Mouse (Mus musculus): ENCODE results near the gene Pip4k2a. TPM values are rescaled to one million over a fixed set of nuclear protein-coding genes. Genes with fewer than 3 reads are reported as not detected.
A peak's percentile ranks its signal among the peaks of the same experiment; 100 is the strongest.
"Not testable (repeated sequence)": the region's sequence is repeated elsewhere in the genome, so short reads cannot be mapped to it uniquely, and the experiment has no call there.

Gene Pip4k2a
- 10.7 and 12.0 TPM in 2 replicates for polyA plus RNA-seq (2016; fragmentation: Nextera tagmentation; extraction: Ambion mirVana)

DNA sequence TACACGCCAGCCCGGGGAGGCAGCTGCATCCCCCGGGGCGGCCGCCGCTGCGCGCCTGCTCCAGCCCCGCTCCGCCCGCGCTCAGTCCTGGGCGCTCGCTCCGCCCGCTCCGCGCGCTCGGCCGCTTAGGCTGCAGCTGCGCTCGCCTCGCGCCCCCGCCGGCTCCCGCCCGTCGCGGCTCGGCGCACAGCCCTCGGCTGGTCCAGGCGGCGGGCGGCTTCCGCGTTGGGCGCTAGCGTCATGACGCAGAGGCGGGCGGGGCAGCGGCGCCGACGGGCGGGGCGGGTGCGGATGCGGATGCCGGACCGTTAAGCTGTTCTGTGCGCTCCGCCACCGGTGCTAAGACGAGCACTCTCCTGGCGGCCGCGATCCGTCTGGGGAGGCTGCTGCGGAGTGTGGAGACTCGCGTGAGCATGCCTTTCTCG, at the start of gene Pip4k2a, which contains the start of gene 4930426L09Rik:
Gene Pip4k2a (minus strand): TSS at position 73 of the 425 bp plus-strand sequence.
Gene 4930426L09Rik (plus strand): TSS at position 290 of the 425 bp plus-strand sequence.
- peak; percentile 97 for ATAC-seq (ENCODE audit: low FRiP score, low read depth)
- H3K4me3 ChIP-seq, result peak within 1 kb of the TSS; percentile 77

DNA sequence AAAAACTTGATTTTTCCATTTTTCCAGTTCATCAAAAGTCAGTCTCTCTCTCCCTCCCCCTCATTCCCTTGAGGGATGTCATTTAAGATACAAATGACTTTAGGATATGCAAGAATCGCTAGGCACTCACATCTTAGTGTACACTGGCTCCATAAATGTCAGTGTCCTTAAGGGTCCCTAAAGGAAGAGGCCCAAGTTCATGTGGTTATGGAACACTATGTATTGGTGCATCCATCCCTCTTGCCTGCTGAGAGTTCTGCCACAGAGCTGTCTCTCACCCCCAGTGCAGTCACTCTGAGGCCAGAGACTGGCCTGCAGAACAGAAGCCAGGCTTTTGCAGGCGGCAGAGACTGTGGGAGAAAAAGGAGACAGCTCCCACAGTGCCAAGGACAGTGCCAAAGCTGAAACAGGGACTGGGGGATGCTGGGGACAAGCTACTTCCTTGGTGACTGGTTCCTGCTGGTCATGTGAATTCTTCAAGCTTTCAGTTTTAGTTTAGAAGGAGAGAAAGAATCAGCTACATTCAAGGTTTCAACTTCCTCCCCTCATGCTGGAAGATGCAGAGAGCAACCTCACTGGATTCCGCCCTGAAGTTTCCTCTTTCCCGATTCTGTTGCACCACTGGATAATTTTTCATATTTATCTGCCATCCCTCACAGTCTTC, 40.1 kb upstream of the Pip4k2a start:
- H3K4me2 ChIP-seq (replicated peaks), result no peak overlapping the region
- no peak overlapping the region for H3K9ac ChIP-seq (replicated peaks)
- no peak overlapping the region for H3K4me3 ChIP-seq
- ATAC-seq (ENCODE audit: low FRiP score, low read depth), result no peak
- H3K27ac ChIP-seq (replicated peaks), result no peak overlapping the region
- 82% methylated on average over 4 of the region's 4 CpGs for WGBS
- H3K4me1 ChIP-seq, result no peaks in the 10 kb centered on the region
- H3K9me3 ChIP-seq, result no peaks in the 10 kb centered on the region
- no peaks in the 10 kb centered on the region for H3K36me3 ChIP-seq
- H3K27me3 ChIP-seq, result no peaks in the 10 kb centered on the region

More for the DNA sequence above, at the start of gene Pip4k2a, which contains the start of gene 4930426L09Rik:
- Histone ChIP-seq H3K9ac (replicated peaks) (peak within 1 kb of the TSS; percentile 82), H3K4me1 (peaks cover 22% of the 10 kb centered on the region), H3K4me2 (replicated peaks) (peak within 1 kb of the TSS; percentile 97), H3K27ac (replicated peaks) (peak within 1 kb of the TSS; percentile 94), H3K9me3 (no peaks in the 10 kb centered on the region), H3K36me3 (no peaks in the 10 kb centered on the region), H3K27me3 (peaks cover 8% of the 10 kb centered on the region)
- under 1% methylated on average over 66 of the region's 66 CpGs for WGBS

DNA sequence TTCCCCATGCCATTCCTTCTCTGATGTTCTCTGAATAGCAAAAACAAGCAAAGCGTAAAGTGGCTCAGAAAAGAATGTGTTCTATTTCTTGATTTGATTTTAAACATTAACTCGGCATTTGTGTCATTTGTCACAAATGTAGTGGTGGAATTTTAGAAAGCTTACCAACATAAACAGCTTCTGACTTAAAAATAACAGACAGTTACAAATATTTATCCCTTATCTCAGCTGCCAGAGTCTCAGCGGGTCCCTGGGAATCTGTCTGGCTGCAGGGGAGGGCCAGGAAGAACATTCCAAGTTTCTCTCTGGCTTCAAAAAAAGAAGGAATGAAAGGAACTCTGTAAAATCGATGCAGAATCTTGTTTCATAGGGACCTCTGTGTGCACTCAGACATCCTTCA, 39.5 kb upstream of the Pip4k2a start:
- WGBS, result 83% methylated on average over 4 of the region's 4 CpGs
- H3K27me3 ChIP-seq, result no peaks in the 10 kb centered on the region
- no peak overlapping the region for H3K4me2 ChIP-seq (replicated peaks)
- H3K9ac ChIP-seq (replicated peaks), result no peak overlapping the region
- no peaks in the 10 kb centered on the region for H3K36me3 ChIP-seq
- no peak for ATAC-seq (ENCODE audit: low FRiP score, low read depth)
- no peak overlapping the region for H3K27ac ChIP-seq (replicated peaks)
- H3K4me1 ChIP-seq, result no peaks in the 10 kb centered on the region
- H3K9me3 ChIP-seq, result no peaks in the 10 kb centered on the region
- H3K4me3 ChIP-seq, result no peak overlapping the region

- no peak overlapping the region for H3K9ac ChIP-seq (replicated peaks)
- no peak overlapping the region for H3K4me3 ChIP-seq
- H3K27ac ChIP-seq (replicated peaks), result no peak overlapping the region
- H3K4me1 ChIP-seq, result no peaks in the 10 kb centered on the region
- H3K27me3 ChIP-seq, result no peaks in the 10 kb centered on the region
- no peak overlapping the region for H3K4me2 ChIP-seq (replicated peaks)
- H3K36me3 ChIP-seq, result no peaks in the 10 kb centered on the region
- WGBS, result 76% methylated on average over 2 of the region's 2 CpGs
- ATAC-seq (ENCODE audit: low FRiP score, low read depth), result 0 out of 2 replicates have a peak, but pooled peaks have one; percentile 19
- peaks cover under 1% of the 10 kb centered on the region; the same call in 1 of the 2 replicates for H3K9me3 ChIP-seq
These were observed 26.9 kb upstream of the Pip4k2a start for GRCm38 (mm10) chr2:19024807-19025206.

GRCm38 (mm10) chr2:19018034-19018433, 20.1 kb upstream of the Pip4k2a start:
- H3K27ac ChIP-seq (replicated peaks), result no peak overlapping the region
- no peak overlapping the region for H3K4me2 ChIP-seq (replicated peaks)
- WGBS, result 60% methylated on average over 2 of the region's 2 CpGs
- H3K4me3 ChIP-seq, result no peak overlapping the region
- no peak overlapping the region for H3K9ac ChIP-seq (replicated peaks)
- H3K36me3 ChIP-seq, result no peaks in the 10 kb centered on the region
- ATAC-seq (ENCODE audit: low FRiP score, low read depth), result no peak
- H3K4me1 ChIP-seq, result no peaks in the 10 kb centered on the region
- H3K27me3 ChIP-seq, result no peaks in the 10 kb centered on the region
- no peaks in the 10 kb centered on the region for H3K9me3 ChIP-seq

DNA sequence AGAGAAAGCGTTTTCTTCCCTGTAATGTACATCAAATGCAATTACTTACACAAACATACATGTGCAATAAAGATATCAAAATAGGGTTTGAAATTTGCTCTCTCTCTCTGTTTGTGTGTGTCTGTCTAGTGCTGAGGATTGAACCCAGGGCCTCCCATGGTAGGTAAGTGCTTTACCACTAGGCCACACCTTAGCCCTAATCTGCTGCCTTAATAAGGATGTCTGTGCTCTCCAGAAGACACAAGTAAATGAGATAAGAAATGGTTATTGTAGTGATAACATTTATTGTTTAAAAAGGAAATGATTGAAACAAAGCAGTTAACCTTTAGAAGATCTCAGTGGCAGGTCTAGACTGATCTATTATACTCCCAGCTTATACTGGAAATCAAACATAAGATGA, 18.9 kb upstream of the Pip4k2a start:
- Histone ChIP-seq H3K9ac (replicated peaks) (no peak overlapping the region), H3K4me2 (replicated peaks) (no peak overlapping the region), H3K27me3 (no peaks in the 10 kb centered on the region), H3K9me3 (no peaks in the 10 kb centered on the region), H3K4me1 (no peaks in the 10 kb centered on the region), H3K4me3 (no peak overlapping the region), H3K36me3 (no peaks in the 10 kb centered on the region), H3K27ac (replicated peaks) (no peak overlapping the region)
- ATAC-seq (ENCODE audit: low FRiP score, low read depth), result no peak
- 85% methylated on average over 1 of the region's 1 CpGs for WGBS

DNA sequence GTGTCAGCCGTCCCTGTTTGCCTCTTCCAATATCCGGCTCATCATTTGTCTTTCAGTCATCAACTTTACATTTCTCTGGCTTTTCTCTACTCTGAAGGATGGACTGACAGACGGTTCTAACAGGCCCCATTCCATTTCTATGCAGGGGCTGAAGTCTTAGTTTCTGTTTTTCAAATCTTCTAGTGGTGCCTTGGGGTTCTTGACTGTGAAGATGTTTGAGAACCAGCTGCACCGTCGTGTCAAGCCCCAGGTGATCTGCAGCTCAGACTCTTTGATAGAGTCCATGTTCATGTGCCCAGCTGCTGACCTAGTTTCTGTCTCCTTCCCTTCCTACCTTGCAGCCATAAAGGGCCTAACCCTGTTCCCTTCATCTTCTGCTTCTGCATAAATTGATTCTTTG, 18.4 kb upstream of the Pip4k2a start:
- no peaks in the 10 kb centered on the region for H3K27me3 ChIP-seq
- no peak overlapping the region for H3K9ac ChIP-seq (replicated peaks)
- H3K27ac ChIP-seq (replicated peaks), result no peak overlapping the region
- H3K4me2 ChIP-seq (replicated peaks), result no peak overlapping the region
- no peak for ATAC-seq (ENCODE audit: low FRiP score, low read depth)
- no peaks in the 10 kb centered on the region for H3K9me3 ChIP-seq
- H3K4me1 ChIP-seq, result no peaks in the 10 kb centered on the region
- H3K4me3 ChIP-seq, result no peak overlapping the region
- H3K36me3 ChIP-seq, result no peaks in the 10 kb centered on the region
- WGBS, result 90% methylated on average over 5 of the region's 5 CpGs

GRCm38 (mm10) chr2:19011443-19011842, 13.5 kb upstream of the Pip4k2a start:
- no peaks in the 10 kb centered on the region for H3K36me3 ChIP-seq

DNA sequence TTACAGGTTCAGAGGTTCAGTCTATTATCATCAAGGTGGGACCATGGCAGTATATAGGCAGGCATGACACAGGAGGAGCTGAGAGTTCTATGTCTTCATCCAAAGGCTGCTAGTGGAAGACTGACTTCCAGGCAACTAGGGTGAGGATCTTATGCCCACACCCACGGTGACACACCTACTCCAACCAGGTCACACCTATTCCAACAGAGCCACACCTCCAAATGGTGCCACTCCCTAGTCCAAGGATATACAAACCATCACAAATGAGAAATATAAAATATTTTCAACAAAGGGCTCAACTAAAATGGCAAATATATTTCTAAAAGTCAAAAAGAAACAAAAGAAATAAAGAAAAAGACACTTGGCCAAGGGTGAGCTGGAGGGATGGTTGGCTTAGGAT, 12.6 kb upstream of the Pip4k2a start:
- not testable (repeated sequence) for H3K4me3 ChIP-seq; H3K36me3 ChIP-seq; H3K4me2 ChIP-seq (replicated peaks); H3K9ac ChIP-seq (replicated peaks); ATAC-seq (ENCODE audit: low FRiP score, low read depth); H3K27ac ChIP-seq (replicated peaks); H3K9me3 ChIP-seq; H3K4me1 ChIP-seq; H3K27me3 ChIP-seq
- 100% methylated on average over 1 of the region's 1 CpGs for WGBS

More at GRCm38 (mm10) chr2:19011443-19011842, 13.5 kb upstream of the Pip4k2a start:
- H3K4me1 ChIP-seq, result no peaks in the 10 kb centered on the region
- no peak for ATAC-seq (ENCODE audit: low FRiP score, low read depth)
- H3K4me2 ChIP-seq (replicated peaks), result no peak overlapping the region
- H3K9me3 ChIP-seq, result no peaks in the 10 kb centered on the region
- no peaks in the 10 kb centered on the region for H3K27me3 ChIP-seq
- WGBS, result 86% methylated on average over 6 of the region's 6 CpGs
- H3K27ac ChIP-seq (replicated peaks), result no peak overlapping the region
- no peak overlapping the region for H3K9ac ChIP-seq (replicated peaks)
- H3K4me3 ChIP-seq, result no peak overlapping the region

- H3K36me3 ChIP-seq, result no peaks in the 10 kb centered on the region
- no peak for ATAC-seq (ENCODE audit: low FRiP score, low read depth)
- H3K27ac ChIP-seq (replicated peaks), result no peak overlapping the region
- H3K4me1 ChIP-seq, result no peaks in the 10 kb centered on the region
- H3K4me2 ChIP-seq (replicated peaks), result no peak overlapping the region
- no peak overlapping the region for H3K4me3 ChIP-seq
- no peak overlapping the region for H3K9ac ChIP-seq (replicated peaks)
- H3K9me3 ChIP-seq, result no peaks in the 10 kb centered on the region
- 82% methylated on average over 4 of the region's 4 CpGs for WGBS
- H3K27me3 ChIP-seq, result peaks cover 3% of the 10 kb centered on the region; the same call in 1 of the 2 replicates
These were observed 9.7 kb upstream of the Pip4k2a start for GRCm38 (mm10) chr2:19007580-19007979.

- H3K9me3 ChIP-seq, result no peaks in the 10 kb centered on the region
- no peak for ATAC-seq (ENCODE audit: low FRiP score, low read depth)
- H3K27ac ChIP-seq (replicated peaks), result no peak overlapping the region
- H3K27me3 ChIP-seq, result peaks cover 3% of the 10 kb centered on the region; the same call in 1 of the 2 replicates
- no peak overlapping the region for H3K4me3 ChIP-seq
- no peak overlapping the region for H3K9ac ChIP-seq (replicated peaks)
- WGBS, result 85% methylated on average over 7 of the region's 7 CpGs
- H3K36me3 ChIP-seq, result no peaks in the 10 kb centered on the region
- H3K4me2 ChIP-seq (replicated peaks), result no peak overlapping the region
- H3K4me1 ChIP-seq, result no peaks in the 10 kb centered on the region
These were observed 8.2 kb upstream of the Pip4k2a start for GRCm38 (mm10) chr2:19006124-19006523.

- Histone ChIP-seq H3K27me3 (peaks cover 3% of the 10 kb centered on the region; the same call in 1 of the 2 replicates), H3K4me1 (no peaks in the 10 kb centered on the region), H3K27ac (replicated peaks) (no peak overlapping the region), H3K4me2 (replicated peaks) (no peak overlapping the region), H3K9me3 (no peaks in the 10 kb centered on the region), H3K36me3 (no peaks in the 10 kb centered on the region), H3K4me3 (no peak overlapping the region), H3K9ac (replicated peaks) (no peak overlapping the region)
- no peak for ATAC-seq (ENCODE audit: low FRiP score, low read depth)
- WGBS, result 80% methylated on average over 10 of the region's 10 CpGs
These were observed 6.9 kb upstream of the Pip4k2a start for GRCm38 (mm10) chr2:19004801-19005200.
